Mouse (Mus musculus): ENCODE measurements around the gene Gsk3a. TPM values are rescaled to one million over a fixed set of nuclear protein-coding genes. Genes with fewer than 3 reads are reported as not detected.

Gene Gsk3a
- total RNA-seq, 2 experiments from 2014 or later, result 45.8 to 76.4 TPM

DNA sequence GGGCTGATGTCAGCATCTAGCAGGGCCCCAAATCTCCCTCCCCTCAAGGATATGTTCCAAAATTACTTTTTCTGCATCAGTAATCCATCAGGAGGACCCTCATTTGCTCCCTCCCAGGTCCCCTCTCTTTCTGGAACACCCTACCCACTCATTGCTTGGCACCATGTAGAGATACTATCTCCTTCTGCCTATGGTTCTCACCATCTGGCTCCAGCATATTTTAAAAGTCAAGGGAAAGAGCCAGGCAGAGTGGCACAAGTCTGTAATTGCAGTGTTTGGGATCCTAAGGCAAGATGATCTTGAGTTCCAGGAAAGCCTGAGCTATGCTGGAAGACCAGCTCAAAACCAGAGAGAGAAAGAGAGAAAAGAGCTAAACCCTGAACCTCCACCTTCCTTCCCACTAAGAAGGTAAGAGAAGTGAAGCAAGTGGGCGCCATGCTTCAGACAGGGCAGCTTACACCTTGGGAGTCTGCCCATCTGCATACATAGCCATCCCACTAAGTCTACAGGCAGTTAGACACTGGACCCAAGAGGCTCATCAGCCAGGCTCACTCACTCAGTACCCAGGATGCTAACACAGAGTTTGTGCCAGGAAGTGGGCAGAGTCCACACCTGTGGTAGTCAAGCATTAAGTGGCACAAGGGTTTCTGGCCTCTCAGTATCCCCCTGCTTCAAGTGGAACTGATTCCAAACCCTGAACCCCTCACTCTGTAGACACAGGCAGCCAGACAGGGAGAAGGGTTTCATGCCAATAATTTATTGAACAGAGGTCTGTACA lies 9.9 kb downstream of the Gsk3a start:
- no peak for ATAC-seq (replicated peaks; ENCODE audit: poor library complexity, severe bottlenecking)

DNA sequence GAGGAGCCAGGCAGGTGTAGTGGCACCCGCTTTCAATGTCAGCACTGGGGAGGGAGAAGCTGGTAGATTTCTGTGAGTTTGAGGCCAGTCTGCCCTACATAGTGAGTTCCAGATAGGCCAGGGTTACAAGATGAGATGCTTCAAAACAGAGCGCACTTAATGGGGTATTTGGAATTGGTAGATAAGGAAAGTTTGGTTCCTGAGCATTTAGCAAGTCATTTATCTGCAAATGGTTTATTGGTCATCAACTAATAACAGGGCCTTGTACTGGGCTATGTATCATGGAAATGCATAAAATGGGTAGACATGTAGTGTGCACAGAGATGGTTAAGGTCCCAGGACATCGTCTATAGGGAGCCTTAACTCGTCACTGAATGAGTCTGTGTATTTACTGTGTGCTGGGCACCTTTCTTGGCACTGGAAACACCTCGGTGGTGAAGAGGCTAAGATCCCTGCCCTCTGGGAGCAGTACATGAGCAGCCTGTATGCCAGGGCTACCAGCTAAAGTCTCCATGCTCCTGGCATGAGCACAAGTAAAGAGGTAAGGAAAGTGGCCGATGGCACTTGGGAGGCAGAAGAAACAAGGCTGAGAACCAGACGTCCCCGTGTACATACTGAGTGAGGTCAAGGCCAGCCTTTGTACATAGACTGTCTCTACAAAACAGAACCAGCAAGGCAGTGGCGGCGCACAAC lies 15.2 kb downstream of the Gsk3a start:
- no peak for ATAC-seq (replicated peaks; ENCODE audit: poor library complexity, severe bottlenecking)

DNA sequence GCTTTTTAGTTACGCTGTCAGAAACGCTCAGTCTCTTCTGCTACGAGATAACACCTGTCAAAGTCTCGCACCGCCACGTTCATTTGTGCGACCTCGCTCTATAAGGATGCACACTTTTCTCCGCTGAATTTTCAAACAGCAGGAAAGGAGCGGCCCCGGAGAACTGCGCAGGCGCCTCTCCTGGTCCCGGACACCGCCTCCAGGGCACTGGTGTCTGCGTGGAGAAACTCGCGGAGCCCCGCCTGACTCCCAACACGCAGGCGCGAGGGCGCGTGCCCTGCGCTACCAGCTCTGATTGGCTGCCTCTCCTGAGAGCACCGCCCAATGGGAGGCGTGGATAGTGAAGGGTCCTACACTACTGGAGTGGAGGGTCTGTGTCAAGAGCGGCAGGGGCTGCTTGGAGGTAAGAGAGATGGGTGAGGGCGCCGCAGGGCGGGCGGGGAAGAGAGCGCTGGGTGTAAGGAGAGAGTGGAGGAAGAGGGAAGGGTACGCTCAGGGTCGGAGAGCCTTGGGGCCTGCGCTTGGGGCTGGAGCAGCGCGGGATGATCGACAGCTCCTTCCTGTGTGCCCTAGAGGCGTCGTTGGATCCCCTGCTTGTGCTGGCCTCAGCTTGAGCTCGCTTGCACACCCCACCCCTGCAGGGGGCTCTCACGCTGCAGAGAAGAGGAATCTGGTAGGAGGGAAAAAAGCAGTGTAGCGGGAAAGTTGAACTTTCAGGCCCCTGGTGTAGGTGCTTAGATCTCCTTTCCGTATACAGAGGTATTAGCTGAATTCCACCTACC lies 16.4 kb downstream of the Gsk3a start, which contains the start of gene Zfp526:
TSS of gene Zfp526 (plus strand) at position 324 of the 782 bp plus-strand sequence.
- peak; percentile 56 for ATAC-seq (replicated peaks; ENCODE audit: poor library complexity, severe bottlenecking)

- ATAC-seq (replicated peaks; ENCODE audit: poor library complexity, severe bottlenecking), result peak; percentile 9
These were observed 17.1 kb downstream of the Gsk3a start, which contains the start of gene Dedd2 for GRCm38 (mm10) chr7:25220457-25221101. Gene Dedd2, minus strand, starts transcription at chr7:25220615.

DNA sequence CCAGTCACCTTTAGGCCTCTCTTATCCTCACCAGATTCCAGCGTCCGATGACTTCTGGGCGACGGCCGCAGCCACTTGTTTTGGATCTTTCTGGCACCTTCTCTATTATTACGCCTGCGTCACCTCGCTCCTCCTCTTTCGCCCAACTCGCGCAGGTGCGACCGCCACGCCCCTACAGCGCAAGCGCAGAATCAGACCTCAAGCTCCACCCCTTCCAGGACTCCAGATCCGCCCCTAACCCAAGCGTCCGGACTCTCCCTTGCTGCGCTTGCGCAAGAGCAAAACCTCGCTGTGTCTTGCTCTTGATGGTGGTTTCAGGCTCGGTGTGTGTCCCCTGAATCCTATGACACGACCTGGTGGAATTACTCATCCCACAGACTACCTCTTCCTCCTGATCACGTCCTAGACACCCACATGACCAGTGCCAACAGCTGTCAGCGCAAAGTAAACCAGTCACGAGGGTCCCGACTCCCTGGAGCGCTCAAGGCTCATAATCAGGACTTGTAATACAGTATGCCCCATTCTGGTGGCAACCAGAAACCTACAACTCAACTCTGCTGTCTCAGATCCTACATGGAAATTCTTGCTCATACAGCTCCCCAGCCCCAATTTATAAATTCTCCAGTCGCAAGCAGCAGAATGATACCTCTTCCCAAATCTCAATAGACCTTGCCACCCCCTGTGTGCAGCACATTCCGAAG lies 17.7 kb downstream of the Gsk3a start:
- peak; percentile 52 for ATAC-seq (replicated peaks; ENCODE audit: poor library complexity, severe bottlenecking)

DNA sequence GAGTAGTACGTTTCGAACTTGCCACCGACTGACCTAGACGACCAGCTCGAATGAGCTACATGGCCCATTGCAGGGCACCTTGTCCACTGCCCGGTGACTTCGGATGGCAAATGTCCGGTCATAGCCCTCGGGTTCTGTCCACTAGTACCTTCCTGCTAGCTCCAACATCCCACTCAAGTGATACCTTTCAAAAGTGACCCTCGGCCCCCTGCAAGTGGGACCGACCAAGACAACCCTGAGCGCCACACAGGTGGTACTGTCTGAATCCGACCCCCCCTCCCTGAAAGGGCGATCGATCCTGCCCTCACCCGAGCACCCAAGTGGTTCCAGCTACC lies 18.3 kb downstream of the Gsk3a start:
- ATAC-seq (replicated peaks; ENCODE audit: poor library complexity, severe bottlenecking), result no peak

- ATAC-seq (replicated peaks; ENCODE audit: poor library complexity, severe bottlenecking), result peak; percentile 10
These were observed 18.8 kb downstream of the Gsk3a start for GRCm38 (mm10) chr7:25218705-25219415.

DNA sequence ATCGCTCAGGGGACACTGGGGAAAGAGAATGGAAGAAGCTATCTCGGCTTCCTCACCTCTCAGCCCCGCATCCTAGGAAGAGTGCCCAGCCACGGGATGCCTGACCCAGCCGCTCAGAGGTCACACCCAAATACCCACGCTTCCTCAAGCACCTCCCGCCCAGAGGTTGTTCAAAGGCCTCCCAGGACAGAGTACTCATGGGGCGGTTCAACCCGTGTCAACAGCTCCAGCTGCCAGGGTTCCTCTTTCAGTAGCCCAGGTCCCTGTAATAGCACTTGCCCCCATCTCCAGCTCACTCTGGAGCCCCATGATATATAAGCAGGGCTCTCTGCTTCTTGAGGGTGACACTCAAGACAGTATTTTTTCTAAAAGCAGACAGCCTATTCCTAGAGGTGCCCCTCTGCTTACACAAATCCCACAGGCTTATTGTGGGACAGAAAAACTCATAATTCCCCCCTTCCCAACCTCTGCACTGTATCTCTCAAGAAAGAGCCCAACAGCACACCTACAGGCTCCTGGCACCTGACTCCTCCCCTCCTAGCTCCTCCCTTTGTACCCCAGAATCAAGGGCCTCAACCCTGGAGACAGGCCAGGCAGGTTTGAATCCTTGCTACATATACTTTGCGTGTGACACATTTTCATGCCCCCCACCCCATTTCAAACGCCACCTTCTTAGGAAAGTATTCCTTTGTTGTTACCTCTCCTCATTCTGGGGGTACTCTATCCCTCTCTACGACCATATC lies 19.8 kb downstream of the Gsk3a start:
- peak; percentile 20 for ATAC-seq (replicated peaks; ENCODE audit: poor library complexity, severe bottlenecking)

DNA sequence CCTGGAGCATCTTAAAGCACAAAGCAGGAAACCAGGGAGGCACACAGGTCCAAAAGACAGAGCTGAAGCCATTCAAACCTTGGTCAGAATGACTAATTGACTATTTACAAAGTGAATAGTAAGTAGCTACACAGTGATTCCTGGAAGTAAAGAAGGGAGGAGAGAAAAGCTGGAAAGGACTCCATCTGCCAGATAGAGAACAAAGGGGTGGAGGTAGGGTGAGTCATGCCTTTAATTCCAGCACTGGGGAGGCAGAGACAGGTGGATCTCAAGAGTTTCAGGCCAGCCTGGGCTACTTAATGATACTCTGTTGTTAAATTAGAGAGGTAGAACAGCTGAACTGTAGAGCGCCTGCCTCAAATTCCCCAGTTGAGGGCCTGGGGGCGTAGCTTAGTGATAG lies 23.5 kb downstream of the Gsk3a start:
- no peak for ATAC-seq (replicated peaks; ENCODE audit: poor library complexity, severe bottlenecking)

DNA sequence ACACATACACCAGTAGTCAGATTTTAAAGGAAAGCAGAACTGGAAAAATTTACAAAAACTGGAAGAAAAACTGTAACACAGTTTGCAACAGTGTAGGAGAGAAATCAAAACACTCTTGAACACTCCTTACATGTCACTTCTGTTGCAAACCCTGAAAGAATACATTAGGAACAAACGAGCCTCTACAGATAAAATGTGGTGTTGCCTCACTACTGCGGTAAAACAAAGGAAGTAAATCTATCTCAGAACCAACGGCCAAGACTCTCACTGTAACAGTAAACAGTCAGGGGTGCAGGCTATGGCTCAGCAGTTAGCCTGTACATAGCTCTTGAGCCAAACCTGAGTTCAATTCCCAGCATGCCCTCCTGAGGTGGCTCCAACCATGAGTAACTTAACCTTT lies 24.6 kb downstream of the Gsk3a start:
- ATAC-seq (replicated peaks; ENCODE audit: poor library complexity, severe bottlenecking), result peak; percentile 76

DNA sequence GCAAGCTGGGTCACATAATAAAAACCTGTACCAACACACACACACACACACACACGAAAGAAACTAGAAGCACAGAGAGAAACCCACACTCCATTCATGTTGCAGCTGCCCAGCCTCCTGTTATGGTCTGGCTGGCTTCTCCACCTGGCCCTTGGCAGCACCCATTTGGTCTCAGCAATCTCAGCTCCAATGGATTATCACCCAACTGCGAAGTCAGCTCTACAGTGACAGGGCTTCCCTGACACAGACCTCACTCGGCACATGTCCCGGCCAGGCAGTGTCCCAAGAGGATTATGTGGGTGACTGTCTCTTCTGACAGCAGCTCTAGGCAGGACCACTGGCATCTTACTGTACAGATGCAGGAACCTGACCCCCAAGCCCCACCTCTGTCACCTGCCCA lies 27.2 kb downstream of the Gsk3a start:
- ATAC-seq (replicated peaks; ENCODE audit: poor library complexity, severe bottlenecking), result no peak

- ATAC-seq (replicated peaks; ENCODE audit: poor library complexity, severe bottlenecking), result no peak
These were observed 28.5 kb downstream of the Gsk3a start for GRCm38 (mm10) chr7:25209161-25209622.

DNA sequence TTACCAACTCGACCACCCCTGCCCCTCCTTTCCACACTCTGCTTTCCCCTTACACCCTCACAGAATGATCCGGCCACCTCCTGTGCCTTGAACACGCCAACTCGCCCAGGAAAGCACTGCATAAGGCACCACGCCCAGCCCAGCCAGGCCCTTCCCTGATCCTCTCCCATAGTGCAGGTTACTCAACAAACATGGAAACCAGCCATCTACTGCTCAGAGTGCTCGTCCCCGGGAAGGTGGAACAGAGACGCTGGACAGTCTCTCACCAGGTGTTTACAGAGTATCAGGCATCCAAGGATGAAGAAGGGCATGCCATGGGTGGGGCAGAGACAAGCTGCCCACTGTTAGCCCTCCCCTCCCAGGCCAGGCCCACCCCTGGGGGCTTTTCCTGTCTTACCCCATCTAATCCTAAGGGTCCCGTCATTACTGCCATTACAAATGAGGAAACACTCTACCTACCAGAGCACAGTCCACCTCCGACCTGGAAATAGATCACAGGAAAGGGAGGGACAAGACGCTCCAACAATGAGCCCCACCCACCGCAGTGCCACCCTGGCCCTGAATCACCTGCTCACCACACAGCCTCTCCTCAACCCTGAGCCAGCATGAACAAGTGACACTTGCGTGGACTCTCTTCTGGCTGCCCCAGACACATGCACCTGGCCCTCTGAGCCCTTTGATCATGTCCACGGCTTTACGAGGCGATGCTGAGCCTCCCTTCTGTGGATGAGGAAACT lies 31.4 kb downstream of the Gsk3a start:
- 0 out of 2 replicates have a peak, but pooled peaks have one; percentile 4 for ATAC-seq (replicated peaks; ENCODE audit: poor library complexity, severe bottlenecking)

DNA sequence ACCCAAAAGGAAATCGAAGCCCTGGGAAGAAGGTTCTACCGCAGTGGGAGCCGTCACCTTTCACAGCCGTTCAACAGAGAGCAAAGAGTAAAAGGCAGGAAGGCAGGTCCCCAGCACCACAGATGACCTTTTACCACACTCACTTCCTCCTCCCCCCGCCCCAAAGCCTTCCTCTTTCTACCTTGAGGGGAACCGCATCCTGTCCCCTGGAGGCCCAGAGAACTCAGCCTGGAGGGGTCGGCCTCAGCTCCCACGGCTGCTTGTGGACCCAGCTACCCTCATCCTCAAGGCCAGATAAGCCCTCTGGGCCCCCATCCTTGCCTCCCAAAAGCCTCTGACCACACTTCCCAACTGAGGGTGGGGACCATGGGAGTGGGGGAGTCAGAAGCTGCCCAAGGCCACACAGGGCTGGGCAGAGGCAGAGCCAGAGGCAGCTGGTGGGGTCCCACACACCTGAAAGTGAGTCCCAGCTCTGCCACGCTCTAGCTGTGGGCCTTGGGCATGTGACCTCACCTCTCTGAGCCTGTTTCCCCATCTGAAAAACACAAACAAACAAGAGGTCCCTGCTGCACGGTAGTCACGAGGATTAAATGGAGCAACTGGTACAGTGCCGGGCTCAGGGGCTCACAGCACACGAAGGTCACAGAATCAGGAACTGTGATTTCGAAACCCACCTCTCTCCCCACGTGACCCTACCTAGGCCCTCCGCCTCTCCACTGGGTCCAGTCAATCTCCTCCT lies 32.1 kb downstream of the Gsk3a start:
- ATAC-seq (replicated peaks; ENCODE audit: poor library complexity, severe bottlenecking), result peak; percentile 80

GRCm38 (mm10) chr7:25203624-25204023 lies 34.0 kb downstream of the Gsk3a start:
- no peak for ATAC-seq (replicated peaks; ENCODE audit: poor library complexity, severe bottlenecking)

GRCm38 (mm10) chr7:25197384-25198018 lies 40.1 kb downstream of the Gsk3a start:
- ATAC-seq (replicated peaks; ENCODE audit: poor library complexity, severe bottlenecking), result peak; percentile 30; the same call in 1 of the 2 replicates

DNA sequence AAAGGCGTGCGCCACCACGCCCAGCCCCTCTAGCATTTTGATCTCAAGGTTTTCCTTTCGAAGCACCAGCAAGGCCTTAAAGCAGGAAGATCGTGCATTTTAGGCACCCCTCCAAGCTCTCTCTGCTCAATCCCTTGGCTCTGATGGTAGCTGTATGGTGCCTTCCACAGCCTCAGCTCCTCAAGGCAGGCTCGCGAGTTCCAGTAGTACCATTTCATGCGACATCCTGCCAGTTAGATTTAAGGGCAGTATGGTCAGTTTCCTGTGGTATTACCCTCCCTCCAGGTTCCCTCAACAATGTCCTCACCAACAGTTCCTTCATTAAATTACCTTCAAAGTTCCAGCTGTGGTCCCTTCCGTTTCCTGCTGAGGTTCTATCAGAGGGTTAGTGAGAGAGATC lies 41.5 kb downstream of the Gsk3a start:
- ATAC-seq (replicated peaks; ENCODE audit: poor library complexity, severe bottlenecking), result peak; percentile 50

All from granulocyte monocyte progenitor cell, adult 5-6 weeks (primary cell).